Mouse (Mus musculus): ENCODE data around the gene Serinc4. TPM values are rescaled to one million over a fixed set of nuclear protein-coding genes. Genes with fewer than 3 reads are reported as not detected.

Gene Serinc4
- polyA plus RNA-seq, 1 experiment, result not detected

GRCm38 (mm10) chr2:121439746-121440145 lies 16.8 kb downstream of the Serinc4 start:
- H3K27me3 ChIP-seq (ENCODE audit: control insufficient read depth, insufficient read depth, low read length, poor library complexity, severe bottlenecking), result no peaks in the 10 kb centered on the region
- TF ChIP-seq POLR2A (IDR thresholded peaks at IDR 0.05; ENCODE audit: insufficient read depth, low read length) (no peak), CTCF (IDR thresholded peaks at IDR 0.05; ENCODE audit: low read depth, low read length) (no peak), EP300 (IDR thresholded peaks at IDR 0.05; ENCODE audit: insufficient read depth, low read depth, low read length) (no peak)
- H3K9me3 ChIP-seq (replicated peaks; ENCODE audit: control insufficient read depth, insufficient read depth, low read length, poor library complexity, severe bottlenecking), result no peaks in the 10 kb centered on the region
- no peak overlapping the region for H3K27ac ChIP-seq (ENCODE audit: insufficient read depth, low read length)
- no peak overlapping the region for H3K9ac ChIP-seq (ENCODE audit: low read depth, poor library complexity, severe bottlenecking)
- no peaks in the 10 kb centered on the region for H3K4me1 ChIP-seq (ENCODE audit: control insufficient read depth, insufficient read depth, low read length)
- H3K36me3 ChIP-seq (ENCODE audit: control insufficient read depth, insufficient read depth, low read length, poor library complexity, severe bottlenecking), result peaks cover 39% of the 10 kb centered on the region
- no peak overlapping the region for H3K4me3 ChIP-seq (ENCODE audit: low read depth, low read length)

DNA sequence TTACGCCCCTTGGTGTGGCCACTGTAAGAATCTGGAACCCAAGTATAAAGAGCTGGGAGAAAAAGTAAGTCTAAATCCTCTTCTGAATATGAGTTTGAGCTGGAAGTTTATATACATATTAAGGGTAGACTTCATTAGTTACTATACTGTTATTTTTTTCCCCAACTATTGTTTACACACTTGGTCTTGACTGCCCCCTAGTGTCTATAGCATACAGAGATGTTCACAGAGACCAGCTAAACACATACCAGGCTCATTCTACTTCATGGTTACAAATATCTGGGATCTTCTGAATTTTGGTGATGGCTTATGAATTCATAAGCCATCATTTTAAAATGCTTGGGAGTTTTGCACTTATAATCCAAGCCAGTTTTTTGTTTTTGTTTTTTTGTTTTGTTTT lies 21.7 kb downstream of the Serinc4 start:
- TF ChIP-seq CTCF (IDR thresholded peaks at IDR 0.05; ENCODE audit: low read depth, low read length), result no peak
- TF ChIP-seq POLR2A (IDR thresholded peaks at IDR 0.05; ENCODE audit: insufficient read depth, low read length), result no peak
- no peak for TF ChIP-seq EP300 (IDR thresholded peaks at IDR 0.05; ENCODE audit: insufficient read depth, low read depth, low read length)

DNA sequence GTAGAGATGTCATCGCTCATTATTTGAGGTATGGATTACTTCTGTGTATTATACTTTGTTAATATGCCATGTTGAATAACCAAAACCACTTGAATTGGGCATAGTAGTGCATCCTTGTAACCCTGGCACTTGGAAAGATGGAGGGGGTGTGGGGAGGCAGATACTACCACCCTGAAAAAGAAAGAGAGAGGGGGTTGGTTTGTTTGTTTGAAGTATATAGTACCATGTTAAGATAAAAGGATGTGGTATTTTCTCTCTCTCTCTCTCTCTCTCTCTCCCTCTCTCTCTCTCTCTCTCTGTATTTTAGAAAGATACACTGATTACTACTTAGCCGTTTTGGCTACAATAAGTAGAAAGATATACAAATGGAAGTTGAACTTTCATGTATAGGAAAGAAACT lies 30.7 kb downstream of the Serinc4 start:
- Histone ChIP-seq H3K36me3 (ENCODE audit: control insufficient read depth, insufficient read depth, low read length, poor library complexity, severe bottlenecking) (peaks cover 82% of the 10 kb centered on the region), H3K4me1 (ENCODE audit: control insufficient read depth, insufficient read depth, low read length) (no peaks in the 10 kb centered on the region), H3K4me3 (ENCODE audit: low read depth, low read length) (no peak overlapping the region), H3K9ac (ENCODE audit: low read depth, poor library complexity, severe bottlenecking) (no peak overlapping the region), H3K27me3 (ENCODE audit: control insufficient read depth, insufficient read depth, low read length, poor library complexity, severe bottlenecking) (no peaks in the 10 kb centered on the region), H3K27ac (ENCODE audit: insufficient read depth, low read length) (no peak overlapping the region), H3K9me3 (replicated peaks; ENCODE audit: control insufficient read depth, insufficient read depth, low read length, poor library complexity, severe bottlenecking) (no peaks in the 10 kb centered on the region)
- TF ChIP-seq EP300 (IDR thresholded peaks at IDR 0.05; ENCODE audit: insufficient read depth, low read depth, low read length), result no peak
- TF ChIP-seq POLR2A (IDR thresholded peaks at IDR 0.05; ENCODE audit: insufficient read depth, low read length), result no peak
- no peak for TF ChIP-seq CTCF (IDR thresholded peaks at IDR 0.05; ENCODE audit: low read depth, low read length)

More for the DNA sequence above, 21.7 kb downstream of the Serinc4 start:
- H3K9ac ChIP-seq (ENCODE audit: low read depth, poor library complexity, severe bottlenecking), result no peak overlapping the region
- no peaks in the 10 kb centered on the region for H3K9me3 ChIP-seq (replicated peaks; ENCODE audit: control insufficient read depth, insufficient read depth, low read length, poor library complexity, severe bottlenecking)
- peaks cover 83% of the 10 kb centered on the region for H3K36me3 ChIP-seq (ENCODE audit: control insufficient read depth, insufficient read depth, low read length, poor library complexity, severe bottlenecking)
- H3K27ac ChIP-seq (ENCODE audit: insufficient read depth, low read length), result no peak overlapping the region
- no peak overlapping the region for H3K4me3 ChIP-seq (ENCODE audit: low read depth, low read length)
- H3K27me3 ChIP-seq (ENCODE audit: control insufficient read depth, insufficient read depth, low read length, poor library complexity, severe bottlenecking), result no peaks in the 10 kb centered on the region
- H3K4me1 ChIP-seq (ENCODE audit: control insufficient read depth, insufficient read depth, low read length), result no peaks in the 10 kb centered on the region

DNA sequence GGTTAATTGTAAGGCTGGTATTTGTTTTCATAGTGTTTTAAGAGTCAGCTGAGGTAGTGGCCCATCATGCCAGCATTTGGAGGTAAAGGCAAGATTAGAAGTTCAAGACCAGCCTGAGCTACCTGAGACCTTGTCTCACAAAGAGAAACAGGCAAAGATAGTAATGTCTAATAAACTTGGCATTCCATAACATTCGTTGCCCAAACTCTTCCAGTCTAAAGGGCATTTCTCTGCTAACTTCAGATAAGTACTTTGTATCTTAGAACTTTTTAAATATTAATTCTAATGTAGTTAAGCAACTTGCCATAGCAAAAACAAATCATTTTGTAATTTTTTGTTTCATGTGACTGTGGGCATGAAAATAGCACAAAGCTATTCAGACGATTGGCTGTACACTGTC lies 33.4 kb downstream of the Serinc4 start:
- H3K4me3 ChIP-seq (ENCODE audit: low read depth, low read length), result no peak overlapping the region
- no peak overlapping the region for H3K9ac ChIP-seq (ENCODE audit: low read depth, poor library complexity, severe bottlenecking)
- no peaks in the 10 kb centered on the region for H3K27me3 ChIP-seq (ENCODE audit: control insufficient read depth, insufficient read depth, low read length, poor library complexity, severe bottlenecking)
- no peak overlapping the region for H3K27ac ChIP-seq (ENCODE audit: insufficient read depth, low read length)
- no peaks in the 10 kb centered on the region for H3K4me1 ChIP-seq (ENCODE audit: control insufficient read depth, insufficient read depth, low read length)
- H3K9me3 ChIP-seq (replicated peaks; ENCODE audit: control insufficient read depth, insufficient read depth, low read length, poor library complexity, severe bottlenecking), result no peaks in the 10 kb centered on the region
- H3K36me3 ChIP-seq (ENCODE audit: control insufficient read depth, insufficient read depth, low read length, poor library complexity, severe bottlenecking), result peaks cover 74% of the 10 kb centered on the region
- TF ChIP-seq CTCF (IDR thresholded peaks at IDR 0.05; ENCODE audit: low read depth, low read length) (no peak), POLR2A (IDR thresholded peaks at IDR 0.05; ENCODE audit: insufficient read depth, low read length) (no peak), EP300 (IDR thresholded peaks at IDR 0.05; ENCODE audit: insufficient read depth, low read depth, low read length) (no peak)

GRCm38 (mm10) chr2:121418476-121418875 lies 38.1 kb downstream of the Serinc4 start:
- no peak overlapping the region for H3K27ac ChIP-seq (ENCODE audit: insufficient read depth, low read length)
- H3K9ac ChIP-seq (ENCODE audit: low read depth, poor library complexity, severe bottlenecking), result no peak overlapping the region
- no peaks in the 10 kb centered on the region for H3K9me3 ChIP-seq (replicated peaks; ENCODE audit: control insufficient read depth, insufficient read depth, low read length, poor library complexity, severe bottlenecking)
- no peak for TF ChIP-seq POLR2A (IDR thresholded peaks at IDR 0.05; ENCODE audit: insufficient read depth, low read length)
- no peak for TF ChIP-seq CTCF (IDR thresholded peaks at IDR 0.05; ENCODE audit: low read depth, low read length)
- no peak for TF ChIP-seq EP300 (IDR thresholded peaks at IDR 0.05; ENCODE audit: insufficient read depth, low read depth, low read length)
- H3K36me3 ChIP-seq (ENCODE audit: control insufficient read depth, insufficient read depth, low read length, poor library complexity, severe bottlenecking), result peaks cover 65% of the 10 kb centered on the region
- no peak overlapping the region for H3K4me3 ChIP-seq (ENCODE audit: low read depth, low read length)
- H3K4me1 ChIP-seq (ENCODE audit: control insufficient read depth, insufficient read depth, low read length), result no peaks in the 10 kb centered on the region
- no peaks in the 10 kb centered on the region for H3K27me3 ChIP-seq (ENCODE audit: control insufficient read depth, insufficient read depth, low read length, poor library complexity, severe bottlenecking)

- H3K27ac ChIP-seq (ENCODE audit: insufficient read depth, low read length), result no peak overlapping the region
- TF ChIP-seq EP300 (IDR thresholded peaks at IDR 0.05; ENCODE audit: insufficient read depth, low read depth, low read length) (no peak), CTCF (IDR thresholded peaks at IDR 0.05; ENCODE audit: low read depth, low read length) (no peak), POLR2A (IDR thresholded peaks at IDR 0.05; ENCODE audit: insufficient read depth, low read length) (no peak)
- no peaks in the 10 kb centered on the region for H3K4me1 ChIP-seq (ENCODE audit: control insufficient read depth, insufficient read depth, low read length)
- no peak overlapping the region for H3K9ac ChIP-seq (ENCODE audit: low read depth, poor library complexity, severe bottlenecking)
- no peaks in the 10 kb centered on the region for H3K27me3 ChIP-seq (ENCODE audit: control insufficient read depth, insufficient read depth, low read length, poor library complexity, severe bottlenecking)
- no peak overlapping the region for H3K4me3 ChIP-seq (ENCODE audit: low read depth, low read length)
- H3K36me3 ChIP-seq (ENCODE audit: control insufficient read depth, insufficient read depth, low read length, poor library complexity, severe bottlenecking), result peaks cover 46% of the 10 kb centered on the region
- H3K9me3 ChIP-seq (replicated peaks; ENCODE audit: control insufficient read depth, insufficient read depth, low read length, poor library complexity, severe bottlenecking), result no peaks in the 10 kb centered on the region
Measured at GRCm38 (mm10) chr2:121416356-121416755, 40.2 kb downstream of the Serinc4 start.

Data from ES-Bruce4 (cell line).